In genomic region chr5:131830111-131830510, GRCm38 (mm10) we compare ENCODE assay signal across 13 mouse cellular contexts.
"Had no signal": no experiment of that assay in that cellular context is flagged by ENCODE, and none has a peak within 500 bp of the region (broad histone marks: within the 10 kb centered on the region; RNA-seq: fewer than 3 reads in every experiment).

No protein-coding gene starts in this region.

- H3K4me2 ChIP-seq: limb, embryonic 15.5 days; liver, embryonic 12.5 days; lung, embryonic 14.5 days; midbrain, embryonic 12.5 days; neural tube, embryonic 13.5 days had no signal

- H3K9me3 ChIP-seq: limb, embryonic 15.5 days; liver, embryonic 12.5 days; midbrain, embryonic 12.5 days; neural tube, embryonic 13.5 days had no signal

- H3K9ac ChIP-seq: limb, embryonic 15.5 days; liver, embryonic 12.5 days; lung, embryonic 14.5 days; midbrain, embryonic 12.5 days; neural tube, embryonic 13.5 days had no signal

- H3K27ac ChIP-seq: left cerebral cortex, adult 2 months; limb, embryonic 15.5 days; liver, embryonic 12.5 days; macrophage; midbrain, embryonic 12.5 days; neural tube, embryonic 13.5 days had no signal

- DNase-seq: kidney, adult 8-10 months; kidney, postnatal 25 days; lung, embryonic 14.5 days; lung, postnatal 14 days; right cerebral cortex, postnatal 14 days had no signal

- H3K4me1 ChIP-seq: liver, embryonic 12.5 days had no signal

- H3K4me3 ChIP-seq: left cerebral cortex, adult 2 months; limb, embryonic 15.5 days; liver, embryonic 12.5 days; megakaryocyte, embryonic 14.5 days; midbrain, embryonic 12.5 days; neural tube, embryonic 13.5 days had no signal

- H3K27me3 ChIP-seq: limb, embryonic 15.5 days; liver, embryonic 12.5 days; midbrain, embryonic 12.5 days had no signal

- ATAC-seq: liver, embryonic 12.5 days; midbrain, embryonic 16.5 days had no signal

- H3K36me3 ChIP-seq: limb, embryonic 15.5 days; liver, embryonic 12.5 days; midbrain, embryonic 12.5 days; neural tube, embryonic 13.5 days had no signal
